Mouse (Mus musculus) small intestine, adult 2 months (tissue): ENCODE data around the gene Tat.
"Not testable (repeated sequence)": the region's sequence is repeated elsewhere in the genome, so short reads cannot be mapped to it uniquely, and the experiment has no call there.

Experiments used
- CTCF ChIP-seq: fragments of 200-500 bp; IDR thresholded peaks from 2 replicates; pipeline ENCODE4 v1.5.1; 2012; ENCODE audit warnings: low read depth, mild to moderate bottlenecking, control low read depth, inconsistent platforms, low read length, moderate library complexity, mixed read lengths; ENCODE audit not compliant: insufficient replicate concordance, insufficient read length; ENCODE audit errors: extremely low read depth
- POLR2A ChIP-seq: fragments of 200-500 bp; IDR thresholded peaks from 2 replicates; pipeline ENCODE4 v1.6.1; 2012; ENCODE audit warnings: low read depth, mild to moderate bottlenecking, control low read depth, inconsistent platforms, low read length, moderate library complexity

DNA sequence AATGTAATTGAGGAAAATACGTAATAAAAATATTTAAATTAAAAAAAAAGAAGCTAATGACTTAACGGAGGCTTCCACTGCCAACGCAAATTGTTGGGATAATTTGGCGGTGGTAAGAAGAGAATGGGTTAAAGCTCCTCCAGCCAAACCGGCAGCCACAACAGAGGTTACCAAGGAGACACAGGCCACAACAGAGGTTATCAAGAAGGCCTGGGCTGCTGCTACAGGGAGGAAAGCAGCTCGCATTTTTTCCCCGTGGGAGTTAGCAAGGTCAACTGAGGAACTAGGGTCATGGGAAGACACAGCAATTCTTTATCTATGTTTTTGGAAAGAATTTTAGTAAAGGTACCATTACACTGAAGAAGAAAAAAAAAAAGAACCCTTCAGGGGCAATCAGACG lies 43.5 kb downstream of the Tat start:
- TF ChIP-seq POLR2A, CTCF: not testable (repeated sequence)
